Mouse (Mus musculus) limb, embryonic 14.5 days (tissue): Measurements from ENCODE around the gene Arpc5. TPM values are rescaled to one million over a fixed set of nuclear protein-coding genes. Genes with fewer than 3 reads are reported as not detected.

Experiments used
- ATAC-seq: fragments of 200-750 bp; cut with Nextera tagmentation; 2 replicates; pipeline ENCODE4 v1.8.0; 2017; ENCODE audit warnings: low read depth, moderate number of reproducible peaks, moderate TSS enrichment; ENCODE audit not compliant: low FRiP score
- DNase-seq: peaks from one replicate; pipeline ENCODE4 v3.0.0-alpha.2; 2015; ENCODE audit warnings: low spot score
- H3K27ac ChIP-seq: fragments of 300-500 bp; sonication (generic); replicated peaks from 2 replicates; pipeline ENCODE4 v1.5.1; 2014; ENCODE audit warnings: low read depth, mild to moderate bottlenecking, low read length, moderate library complexity, mixed read lengths
- H3K27me3 ChIP-seq: fragments of 300-500 bp; sonication (generic); 2 replicates; pipeline ENCODE4 v1.6.1; 2014; ENCODE audit warnings: low read length, mixed read lengths; ENCODE audit not compliant: control insufficient read depth, insufficient read depth
- H3K36me3 ChIP-seq: fragments of 300-500 bp; sonication (generic); 2 replicates; pipeline ENCODE4 v1.6.1; 2014; ENCODE audit warnings: mild to moderate bottlenecking, low read length, moderate library complexity, mixed read lengths; ENCODE audit not compliant: control insufficient read depth, insufficient read depth
- H3K4me1 ChIP-seq: fragments of 300-500 bp; sonication (generic); 2 replicates; pipeline ENCODE4 v1.6.1; 2014; ENCODE audit warnings: antibody characterized with exemption, low read length, mixed read lengths; ENCODE audit not compliant: control insufficient read depth, insufficient read depth
- H3K4me2 ChIP-seq: fragments of 300-500 bp; sonication (generic); replicated peaks from 2 replicates; pipeline ENCODE4 v1.6.1; 2014; ENCODE audit warnings: low read depth, mild to moderate bottlenecking, low read length, moderate library complexity; ENCODE audit not compliant: severe bottlenecking
- H3K4me3 ChIP-seq: fragments of 300-500 bp; sonication (generic); replicated peaks from 2 replicates; pipeline ENCODE4 v1.5.1; 2014; ENCODE audit warnings: low read length
- H3K9ac ChIP-seq: fragments of 300-500 bp; sonication (generic); 2 replicates; pipeline ENCODE4 v1.6.1; 2014; ENCODE audit warnings: mild to moderate bottlenecking, low read depth, low read length, moderate library complexity; ENCODE audit not compliant: severe bottlenecking
- H3K9me3 ChIP-seq: fragments of 300-500 bp; sonication (generic); 2 replicates; pipeline ENCODE4 v1.6.1; 2016; ENCODE audit warnings: low read length; ENCODE audit not compliant: control insufficient read depth
- POLR2A ChIP-seq: fragments of 200-500 bp; IDR thresholded peaks from 2 replicates; pipeline ENCODE4 v1.8.0; 2012; ENCODE audit warnings: inconsistent platforms, mild to moderate bottlenecking, moderate library complexity, borderline replicate concordance; ENCODE audit not compliant: insufficient read depth, insufficient read length; ENCODE audit errors: extremely low read depth
- WGBS: fragments of 180-500 bp; shearing (Covaris S2); extraction: QIAGEN DNeasy Blood & Tissue Kit; methylation state at CpG from one replicate; pipeline ENCODE4 v1.1.7; 2014; 5-methylcytosine and 5-hydroxymethylcytosine counted together
- polyA plus RNA-seq, 2 experiments: library from polyadenylated mRNA; depleted of rRNA in 1 of 2; stranded (reverse) in 1 of 2; unstranded in 1 of 2; fragments of >200 nt; fragmentation: Nextera tagmentation in 1 of 2; extraction: Ambion mirVana in 1 of 2; gene quantifications; 2 replicates each; pipeline versions ENCODE4 v1.2.1 to v1.2.3; 2012 to 2014

Gene Arpc5
- polyA plus RNA-seq, 2 experiments: 136 to 263 TPM

DNA sequence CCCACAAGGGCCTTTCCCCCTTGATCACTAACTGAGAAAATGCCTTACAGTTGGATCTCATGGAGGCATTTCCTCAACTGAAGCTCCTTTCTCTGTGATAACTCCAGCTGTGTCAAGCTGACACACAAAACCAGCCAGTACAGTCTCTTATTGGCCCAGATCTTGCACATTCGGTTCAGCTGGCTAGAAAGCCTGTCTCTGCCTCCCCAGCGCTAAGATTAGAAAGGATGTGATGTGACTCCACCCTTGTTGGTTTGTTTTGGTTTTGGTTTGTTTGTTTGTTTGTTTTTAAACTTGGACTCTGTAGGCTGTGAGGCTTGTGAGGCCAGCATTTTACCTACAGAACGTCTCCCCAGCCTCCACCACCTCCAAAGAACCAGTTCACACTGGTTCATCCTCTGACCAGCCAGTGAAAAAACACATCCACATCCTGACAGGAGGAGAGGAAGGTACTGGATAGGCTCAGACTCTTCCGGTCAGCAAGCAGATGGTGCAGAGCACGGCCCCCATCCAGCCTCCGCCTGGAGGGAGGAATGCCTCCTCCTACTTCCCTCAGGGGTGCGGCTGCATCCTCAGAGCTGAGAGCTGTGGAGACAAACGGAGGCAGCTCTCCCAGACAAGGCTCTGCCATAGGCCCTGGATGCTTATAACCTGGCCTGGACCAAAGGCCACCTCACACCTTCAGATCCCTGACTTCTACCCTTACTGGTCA is 43.4 kb downstream of the Arpc5 start:
- Histone ChIP-seq H3K36me3 (no peaks in the 10 kb centered on the region), H3K27me3 (no peaks in the 10 kb centered on the region), H3K4me2 (no peak overlapping the region), H3K9me3 (no peaks in the 10 kb centered on the region), H3K4me1 (no peaks in the 10 kb centered on the region), H3K4me3 (no peak overlapping the region), H3K9ac (no peak overlapping the region), H3K27ac (no peak overlapping the region)
- 30% methylated on average over 8 of the region's 8 CpGs for WGBS
- no peak for TF ChIP-seq POLR2A
- DNase-seq (no peak), ATAC-seq (no peak)

DNA sequence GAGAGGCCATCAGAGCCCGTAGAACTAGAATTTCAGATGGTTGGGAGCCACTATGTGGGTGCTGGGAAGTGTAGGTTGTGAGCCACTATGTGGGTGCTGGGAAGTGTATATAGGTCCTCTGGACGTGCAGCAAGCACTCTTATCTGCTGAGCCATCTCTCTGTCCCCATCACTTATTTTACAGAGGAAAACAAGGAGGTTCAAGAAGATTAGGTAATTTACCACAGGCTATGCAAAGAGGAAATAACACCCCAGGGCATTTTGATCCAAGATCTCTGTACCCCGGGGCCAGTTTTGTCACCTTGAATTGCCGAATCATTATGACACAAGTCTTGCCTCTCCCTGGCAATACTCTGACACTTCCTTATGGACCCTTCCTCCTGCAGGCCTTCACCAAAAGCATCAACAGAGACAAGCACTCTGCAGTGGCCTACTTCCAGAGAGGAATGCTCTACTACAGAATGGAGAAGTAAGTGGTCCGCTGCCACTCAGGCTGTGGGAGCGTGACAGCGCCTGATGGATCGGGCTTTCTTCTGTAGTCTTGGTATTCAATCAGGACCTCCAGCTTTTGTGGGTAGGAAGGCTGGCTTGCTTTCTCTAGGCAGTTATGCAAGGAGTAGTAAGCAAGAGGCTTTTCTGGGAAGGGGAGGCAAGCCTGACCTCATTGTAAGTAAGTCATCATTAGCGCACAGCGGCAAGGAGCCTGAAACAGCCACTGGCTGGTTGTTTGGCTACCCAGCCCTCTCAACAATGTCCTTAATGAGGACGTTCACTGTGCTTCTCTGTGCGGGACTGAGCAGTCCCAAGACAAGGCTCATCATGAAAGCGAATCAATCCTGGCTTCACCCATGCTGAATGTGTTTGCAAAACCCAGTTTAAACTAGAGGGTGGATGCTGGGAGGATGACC is 44.4 kb downstream of the Arpc5 start:
- no peak overlapping the region for H3K4me2 ChIP-seq
- DNase-seq (no peak), ATAC-seq (no peak)
- H3K9ac ChIP-seq: no peak overlapping the region
- no peak for TF ChIP-seq POLR2A
- WGBS: 70% methylated on average over 13 of the region's 13 CpGs
- H3K4me1 ChIP-seq: no peaks in the 10 kb centered on the region
- no peak overlapping the region for H3K27ac ChIP-seq
- H3K27me3 ChIP-seq: no peaks in the 10 kb centered on the region
- no peaks in the 10 kb centered on the region for H3K9me3 ChIP-seq
- H3K4me3 ChIP-seq: no peak overlapping the region
- H3K36me3 ChIP-seq: no peaks in the 10 kb centered on the region

DNA sequence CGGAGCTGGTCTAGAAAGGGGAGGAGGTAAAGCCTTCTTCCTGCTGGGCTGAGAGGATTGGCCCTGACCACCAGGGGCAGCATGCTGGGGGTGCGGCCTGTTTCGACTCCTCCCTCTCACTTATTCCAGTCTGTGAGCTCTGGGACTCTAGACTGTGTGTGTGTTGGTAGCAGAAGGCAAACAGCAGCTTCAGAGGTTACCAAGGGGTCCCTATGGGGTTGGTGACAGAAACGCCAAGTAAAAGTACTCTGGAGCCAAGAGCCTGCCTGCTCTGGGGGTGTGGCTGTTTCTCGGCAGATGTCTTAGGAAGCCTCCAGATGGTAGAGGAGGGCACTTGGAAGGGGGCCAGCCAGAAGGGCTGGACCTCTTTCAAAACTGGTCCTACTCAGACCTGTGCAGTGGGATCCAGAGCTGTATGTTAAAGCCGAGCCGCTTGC is 48.9 kb downstream of the Arpc5 start:
- no peaks in the 10 kb centered on the region for H3K36me3 ChIP-seq
- H3K4me3 ChIP-seq: no peak overlapping the region
- H3K9ac ChIP-seq: no peak overlapping the region
- H3K9me3 ChIP-seq: no peaks in the 10 kb centered on the region
- ATAC-seq (peak; percentile 44; the same call in 1 of the 2 replicates), DNase-seq (peak; percentile 23)
- no peak for TF ChIP-seq POLR2A
- no peaks in the 10 kb centered on the region for H3K27me3 ChIP-seq
- no peak overlapping the region for H3K27ac ChIP-seq
- WGBS: 29% methylated on average over 6 of the region's 7 CpGs
- H3K4me1 ChIP-seq: no peaks in the 10 kb centered on the region
- H3K4me2 ChIP-seq: no peak overlapping the region

DNA sequence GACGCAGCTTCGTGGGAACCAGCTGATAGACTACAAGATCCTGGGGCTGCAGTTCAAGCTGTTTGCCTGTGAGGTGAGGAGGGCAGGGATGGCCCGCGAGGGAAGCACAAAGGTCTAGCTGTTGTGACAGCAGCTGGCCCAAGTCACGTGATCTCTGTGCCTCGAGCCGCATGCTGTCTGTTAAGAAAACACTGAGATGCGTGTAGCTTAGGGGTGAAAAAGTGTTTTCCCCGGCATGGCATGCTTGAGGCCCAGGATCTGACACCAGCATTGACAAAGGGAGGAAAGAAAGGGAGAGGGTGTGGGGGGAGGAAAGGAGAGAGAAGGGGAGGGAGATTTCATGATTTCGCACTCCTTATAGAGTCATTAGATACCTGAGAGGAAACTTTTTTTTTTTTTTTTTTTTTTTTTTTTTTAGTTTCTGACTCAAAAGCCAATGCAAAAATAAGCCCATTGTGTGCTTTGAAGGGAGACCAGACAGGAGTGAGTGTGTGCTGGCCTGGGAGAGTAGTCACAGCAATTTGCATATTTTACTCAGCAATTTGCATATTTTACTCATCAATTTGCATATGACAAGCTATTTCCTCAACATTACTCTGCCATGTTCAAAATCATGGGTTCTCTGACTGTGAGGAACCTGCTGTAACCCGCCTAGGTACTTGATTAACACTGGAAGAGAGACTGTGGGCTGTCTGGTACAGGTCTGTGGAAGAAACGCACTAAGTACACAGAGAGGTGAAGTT is 50.9 kb downstream of the Arpc5 start:
- DNase-seq: no peak
- Histone ChIP-seq H3K9me3 (no peaks in the 10 kb centered on the region), H3K27me3 (no peaks in the 10 kb centered on the region), H3K9ac (no peak overlapping the region), H3K4me1 (no peaks in the 10 kb centered on the region), H3K4me2 (no peak overlapping the region), H3K27ac (no peak overlapping the region), H3K36me3 (no peaks in the 10 kb centered on the region), H3K4me3 (no peak overlapping the region)
- TF ChIP-seq POLR2A: no peak
- ATAC-seq: no peak
- 34% methylated on average over 12 of the region's 12 CpGs for WGBS

DNA sequence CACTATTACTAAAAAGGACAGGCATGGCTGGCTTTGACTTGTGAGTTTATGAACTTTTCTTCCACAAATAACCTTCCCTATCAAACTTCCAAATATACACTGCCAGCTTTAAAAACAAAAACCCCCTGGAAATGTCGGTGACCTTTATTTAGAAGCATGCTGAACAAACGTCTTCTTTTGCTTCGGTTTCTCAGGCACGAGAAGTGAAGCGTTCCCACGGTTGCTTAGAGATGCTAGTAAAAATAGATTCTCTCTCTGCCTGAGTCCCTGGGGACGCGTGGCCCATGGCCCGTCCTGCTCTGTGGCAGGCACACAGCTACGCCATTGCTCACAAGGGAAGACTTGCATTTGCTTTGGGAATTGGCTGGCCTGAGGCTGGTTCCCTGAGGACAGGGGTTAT is 51.5 kb downstream of the Arpc5 start:
- H3K4me1 ChIP-seq: no peaks in the 10 kb centered on the region
- DNase-seq: no peak
- H3K4me2 ChIP-seq: no peak overlapping the region
- H3K27ac ChIP-seq: no peak overlapping the region
- no peaks in the 10 kb centered on the region for H3K9me3 ChIP-seq
- ATAC-seq: no peak
- no peak for TF ChIP-seq POLR2A
- 55% methylated on average over 10 of the region's 10 CpGs for WGBS
- no peaks in the 10 kb centered on the region for H3K27me3 ChIP-seq
- no peak overlapping the region for H3K4me3 ChIP-seq
- H3K9ac ChIP-seq: no peak overlapping the region
- no peaks in the 10 kb centered on the region for H3K36me3 ChIP-seq
